Mouse (Mus musculus): Measurements from ENCODE around the gene Mcoln2. TPM values are rescaled to one million over a fixed set of nuclear protein-coding genes. Genes with fewer than 3 reads are reported as not detected.

Gene Mcoln2
- polyA plus RNA-seq (2012; rRNA removed): 0.61 and 0.89 TPM in 2 replicates

DNA sequence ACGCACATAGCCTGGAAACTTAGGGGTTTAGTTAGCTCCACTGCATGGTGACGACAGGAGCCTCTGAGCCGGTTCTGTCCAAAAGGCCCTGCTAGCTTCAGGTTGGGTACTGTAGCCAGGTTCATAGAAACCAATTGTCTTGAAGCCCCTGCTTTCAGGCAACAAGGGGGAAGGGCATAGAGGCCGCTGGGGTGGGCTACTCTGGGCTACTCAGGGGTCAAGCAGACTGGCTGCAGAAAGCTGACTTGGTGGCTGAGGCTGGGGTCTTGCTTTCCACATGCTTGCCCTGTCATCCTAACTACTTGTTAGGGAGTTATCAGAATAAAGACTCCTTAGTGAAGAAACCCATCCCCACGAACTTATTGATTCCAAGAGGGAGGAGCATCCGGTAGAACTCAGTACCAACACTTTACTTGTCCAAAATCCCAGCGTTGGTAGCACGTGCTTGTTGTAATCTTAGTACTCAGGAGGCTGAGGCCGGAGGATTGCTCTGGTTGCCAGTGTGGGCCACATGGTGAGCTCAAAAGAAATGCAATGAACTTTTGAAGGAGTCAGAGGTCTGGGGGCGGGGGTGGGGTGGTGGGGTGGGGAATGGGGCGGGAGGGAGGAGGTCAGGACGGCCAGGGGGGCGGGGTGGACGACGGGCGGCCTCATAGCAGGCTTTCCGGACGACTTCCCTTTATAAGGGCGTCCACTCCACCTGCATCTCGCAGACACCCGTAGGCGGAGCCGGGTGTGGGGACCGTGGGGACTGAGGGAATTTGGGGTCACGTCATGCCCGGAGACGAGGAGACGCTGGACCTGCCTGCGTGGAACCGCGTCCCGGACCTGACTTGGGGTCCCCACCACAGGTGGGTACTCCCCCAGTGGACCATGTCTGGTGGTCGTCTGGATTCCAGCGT lies at the start of gene Mcoln2:
Gene Mcoln2 (plus strand): TSS at position 678 of the 902 bp plus-strand sequence.
- Histone ChIP-seq H3K4me3 (replicated peaks; ENCODE audit: extremely low read depth, low read depth, low read length) (peak within 1 kb of the TSS; percentile 51), H3K4me1 (ENCODE audit: control insufficient read depth, insufficient read depth, low read length) (peaks cover 8% of the 10 kb centered on the region)
- peak; percentile 9 for DNase-seq
- TF ChIP-seq CTCF (IDR thresholded peaks at IDR 0.05; ENCODE audit: insufficient read depth, low read length) (no peak), POLR2A (IDR thresholded peaks at IDR 0.05; ENCODE audit: borderline replicate concordance, extremely low read depth, low read depth, low read length) (no peak)
- WGBS: 13% methylated on average over 33 of the region's 34 CpGs

DNA sequence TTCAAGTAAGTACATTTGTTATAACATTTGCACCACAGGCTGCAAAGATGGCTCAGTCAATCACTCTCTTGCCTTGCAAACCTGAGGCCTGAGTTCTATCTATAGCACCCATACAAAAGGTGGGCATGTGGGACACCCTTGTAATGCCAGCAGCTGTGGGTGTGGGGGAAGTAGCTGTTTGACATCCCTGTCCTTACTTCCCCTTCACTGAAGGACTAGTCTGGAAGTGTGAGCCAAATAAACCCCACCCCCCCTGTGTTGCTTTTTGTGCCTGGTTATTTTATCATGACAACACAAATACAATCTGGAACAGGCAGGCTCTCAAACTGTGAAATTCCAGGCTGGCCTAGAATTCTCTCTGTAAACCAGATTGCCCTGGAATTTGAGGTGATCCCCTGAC lies 49.7 kb upstream of the Mcoln2 start:
- DNase-seq: no peak
- Histone ChIP-seq H3K4me3 (replicated peaks; ENCODE audit: extremely low read depth, low read depth, low read length) (no peak overlapping the region), H3K4me1 (ENCODE audit: control insufficient read depth, insufficient read depth, low read length) (no peaks in the 10 kb centered on the region)
- TF ChIP-seq CTCF (IDR thresholded peaks at IDR 0.05; ENCODE audit: insufficient read depth, low read length) (no peak), POLR2A (IDR thresholded peaks at IDR 0.05; ENCODE audit: borderline replicate concordance, extremely low read depth, low read depth, low read length) (no peak)

DNA sequence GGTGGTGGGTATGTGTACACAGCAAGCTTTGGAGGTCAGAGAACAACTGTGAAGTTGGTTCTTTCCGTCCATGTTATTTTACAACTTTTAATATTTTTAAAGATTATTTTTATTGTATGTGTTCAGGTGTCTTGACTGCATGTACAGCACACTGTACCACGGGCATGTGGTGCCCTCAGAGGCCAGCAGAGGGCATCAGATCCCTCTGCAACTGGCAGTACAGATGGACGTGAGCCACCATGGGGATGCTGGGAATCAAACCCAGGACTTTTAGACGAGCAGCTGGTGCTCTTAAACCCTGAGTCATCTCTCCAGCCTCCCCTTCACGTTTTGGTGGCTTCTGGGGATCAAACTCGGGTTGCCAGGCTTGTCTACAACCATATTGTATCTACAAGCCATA lies 47.6 kb upstream of the Mcoln2 start:
- 45% methylated on average over 6 of the region's 6 CpGs for WGBS
- TF ChIP-seq CTCF (IDR thresholded peaks at IDR 0.05; ENCODE audit: insufficient read depth, low read length) (peak; percentile 53), POLR2A (IDR thresholded peaks at IDR 0.05; ENCODE audit: borderline replicate concordance, extremely low read depth, low read depth, low read length) (no peak)

DNA sequence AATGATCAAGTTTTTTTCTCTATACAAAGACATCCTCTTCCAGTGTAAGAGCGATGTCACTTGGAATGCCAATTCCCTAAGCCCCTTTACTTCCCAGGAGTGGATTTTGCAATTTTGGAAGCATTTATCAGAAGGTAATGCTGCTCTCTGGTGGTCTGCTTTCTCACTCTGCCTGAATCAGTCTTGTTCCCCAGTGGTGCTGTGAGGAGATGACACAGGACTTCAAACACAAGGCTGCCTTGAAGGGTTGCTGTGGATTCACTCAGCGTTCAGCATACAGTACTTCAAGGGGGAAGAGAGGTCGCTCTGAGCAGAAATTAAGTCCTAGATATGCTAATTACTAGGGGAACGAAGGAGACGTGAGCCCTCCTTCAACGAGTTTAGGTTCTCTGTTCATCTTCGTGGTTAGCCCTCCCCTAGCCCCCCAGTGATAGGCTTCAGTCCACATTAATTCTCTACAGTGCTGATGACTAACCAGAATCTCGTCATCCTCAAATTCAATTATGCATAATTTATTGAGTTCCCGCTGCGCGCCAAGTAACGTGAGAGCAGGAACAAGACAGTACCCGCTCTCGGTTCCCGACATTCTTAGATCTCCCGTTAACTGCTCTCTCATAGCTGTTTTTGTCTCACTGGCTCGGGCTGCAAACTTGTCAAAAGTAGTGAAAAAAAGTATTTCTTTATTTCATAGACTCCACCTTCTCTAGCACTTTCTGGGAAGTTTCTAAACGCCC lies 42.4 kb upstream of the Mcoln2 start:
- no peak overlapping the region for H3K4me3 ChIP-seq (replicated peaks; ENCODE audit: extremely low read depth, low read depth, low read length)
- H3K4me1 ChIP-seq (ENCODE audit: control insufficient read depth, insufficient read depth, low read length): 0 out of 2 replicates have a peak, but pooled peaks cover 2% of the 10 kb centered on the region
- no peak for DNase-seq
- 4% methylated on average over 18 of the region's 18 CpGs for WGBS
- TF ChIP-seq POLR2A (IDR thresholded peaks at IDR 0.05; ENCODE audit: borderline replicate concordance, extremely low read depth, low read depth, low read length) (no peak), CTCF (IDR thresholded peaks at IDR 0.05; ENCODE audit: insufficient read depth, low read length) (no peak)

More for the DNA sequence above, 47.6 kb upstream of the Mcoln2 start:
- no peak overlapping the region for H3K4me3 ChIP-seq (replicated peaks; ENCODE audit: extremely low read depth, low read depth, low read length)
- no peaks in the 10 kb centered on the region for H3K4me1 ChIP-seq (ENCODE audit: control insufficient read depth, insufficient read depth, low read length)
- no peak for DNase-seq

DNA sequence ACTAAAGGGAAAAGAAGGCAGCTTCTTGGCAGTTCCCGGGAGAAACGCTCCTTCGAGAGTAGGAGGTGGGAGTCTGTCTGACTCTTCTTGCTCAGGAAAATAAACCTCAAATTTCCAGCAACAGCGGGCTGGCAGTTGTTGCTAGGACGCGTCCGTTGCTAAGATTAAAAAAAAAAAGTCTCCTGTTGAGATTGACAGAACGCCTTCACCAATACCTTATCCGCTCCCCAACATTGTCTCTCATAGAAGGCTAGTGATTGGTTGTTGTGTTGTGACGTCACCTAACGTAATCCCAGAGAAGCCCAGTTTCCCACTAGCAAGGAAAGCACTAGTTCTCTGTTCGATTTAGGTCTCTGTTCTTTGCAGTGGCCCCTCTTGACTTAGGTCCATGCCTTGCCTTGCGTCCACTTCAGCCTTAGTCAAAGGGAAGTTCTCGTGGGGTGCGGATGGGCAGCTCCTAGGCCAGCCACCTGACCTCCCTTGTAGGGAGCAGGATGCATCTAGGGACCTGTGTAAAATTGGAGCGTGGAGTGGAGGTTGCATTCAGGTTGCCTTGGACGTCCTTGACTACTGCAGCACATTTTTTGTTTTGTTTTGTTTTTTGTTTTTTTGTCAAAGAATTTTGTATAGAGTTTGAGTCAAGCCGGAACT lies 41.6 kb upstream of the Mcoln2 start, which contains the start of gene Wdr63:
Gene Wdr63 (minus strand): TSS at position 210 of the 651 bp plus-strand sequence.
- H3K4me3 ChIP-seq (replicated peaks; ENCODE audit: extremely low read depth, low read depth, low read length): peak within 1 kb of the TSS; percentile 34
- WGBS: 14% methylated on average over 18 of the region's 18 CpGs
- 0 out of 2 replicates have a peak, but pooled peaks cover 2% of the 10 kb centered on the region for H3K4me1 ChIP-seq (ENCODE audit: control insufficient read depth, insufficient read depth, low read length)
- no peak for DNase-seq
- no peak for TF ChIP-seq CTCF (IDR thresholded peaks at IDR 0.05; ENCODE audit: insufficient read depth, low read length)
- no peak for TF ChIP-seq POLR2A (IDR thresholded peaks at IDR 0.05; ENCODE audit: borderline replicate concordance, extremely low read depth, low read depth, low read length)

DNA sequence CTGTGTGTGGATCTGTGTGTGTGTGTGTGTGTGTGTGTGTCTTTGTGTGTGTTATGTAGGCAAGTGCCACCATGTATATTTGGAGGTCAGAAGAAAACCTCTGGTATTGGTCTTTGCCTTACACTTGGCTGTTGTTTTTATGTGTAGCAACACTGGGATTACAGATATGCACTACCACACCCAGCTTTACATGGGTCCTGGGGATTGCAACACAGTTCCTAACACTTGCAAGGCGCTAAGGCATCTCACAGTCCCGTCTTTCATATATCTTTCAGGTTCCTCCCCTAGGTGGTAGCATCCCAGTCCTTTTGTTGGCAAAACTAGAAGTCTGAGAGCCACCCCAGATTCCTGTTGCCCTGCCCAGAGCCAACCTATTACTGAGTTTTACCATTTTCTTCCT lies 40.7 kb upstream of the Mcoln2 start:
- no peak for DNase-seq
- 0 out of 2 replicates have a peak, but pooled peaks cover 2% of the 10 kb centered on the region for H3K4me1 ChIP-seq (ENCODE audit: control insufficient read depth, insufficient read depth, low read length)
- TF ChIP-seq CTCF (IDR thresholded peaks at IDR 0.05; ENCODE audit: insufficient read depth, low read length): no peak
- TF ChIP-seq POLR2A (IDR thresholded peaks at IDR 0.05; ENCODE audit: borderline replicate concordance, extremely low read depth, low read depth, low read length): no peak
- H3K4me3 ChIP-seq (replicated peaks; ENCODE audit: extremely low read depth, low read depth, low read length): no peak overlapping the region
- 64% methylated on average over 2 of the region's 2 CpGs for WGBS

DNA sequence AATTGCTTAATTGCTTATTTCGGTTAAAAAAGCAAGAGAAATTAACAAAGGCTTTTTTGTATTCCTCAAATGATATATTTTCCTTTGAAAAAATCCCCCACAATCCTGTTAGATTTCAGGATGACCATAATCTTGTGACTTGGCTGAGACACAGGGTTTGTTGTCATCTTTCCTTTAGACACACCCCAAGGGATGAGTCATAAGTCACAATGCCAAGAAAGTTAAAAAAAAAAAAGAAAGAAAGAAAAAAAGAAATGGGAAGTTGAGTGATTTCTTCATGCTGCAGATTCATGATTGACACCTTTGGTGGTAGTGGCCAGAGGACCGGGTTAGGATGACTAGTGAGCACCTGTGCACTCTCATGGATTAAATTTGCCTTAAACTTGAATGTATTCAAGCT lies 39.3 kb upstream of the Mcoln2 start:
- TF ChIP-seq CTCF (IDR thresholded peaks at IDR 0.05; ENCODE audit: insufficient read depth, low read length) (no peak), POLR2A (IDR thresholded peaks at IDR 0.05; ENCODE audit: borderline replicate concordance, extremely low read depth, low read depth, low read length) (no peak)
- Histone ChIP-seq H3K4me3 (replicated peaks; ENCODE audit: extremely low read depth, low read depth, low read length) (no peak overlapping the region), H3K4me1 (ENCODE audit: control insufficient read depth, insufficient read depth, low read length) (0 out of 2 replicates have a peak, but pooled peaks cover 2% of the 10 kb centered on the region)
- DNase-seq: no peak
- 54% methylated on average over 2 of the region's 2 CpGs for WGBS

DNA sequence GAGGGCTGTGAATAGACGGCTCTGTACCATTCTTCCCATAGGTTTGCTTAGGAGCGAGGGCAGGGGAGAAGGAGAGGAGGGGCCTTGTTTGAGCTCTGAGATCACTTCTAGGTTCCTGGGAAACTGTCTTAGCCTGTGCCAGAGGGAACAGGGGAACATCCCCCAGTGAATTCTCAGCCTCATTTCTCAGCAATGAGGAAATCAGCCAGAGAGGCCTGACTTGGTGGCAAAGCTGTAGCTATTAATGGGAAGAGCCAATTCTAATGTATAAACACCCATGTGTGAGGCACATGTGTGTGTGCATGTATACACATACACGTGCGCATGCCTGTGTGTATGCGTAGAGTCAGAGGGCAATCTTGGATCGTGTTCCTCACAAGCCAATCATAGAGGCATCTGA lies 38.7 kb upstream of the Mcoln2 start:
- 69% methylated on average over 6 of the region's 6 CpGs for WGBS
- TF ChIP-seq CTCF (IDR thresholded peaks at IDR 0.05; ENCODE audit: insufficient read depth, low read length): no peak
- TF ChIP-seq POLR2A (IDR thresholded peaks at IDR 0.05; ENCODE audit: borderline replicate concordance, extremely low read depth, low read depth, low read length): no peak
- H3K4me1 ChIP-seq (ENCODE audit: control insufficient read depth, insufficient read depth, low read length): 0 out of 2 replicates have a peak, but pooled peaks cover 2% of the 10 kb centered on the region
- H3K4me3 ChIP-seq (replicated peaks; ENCODE audit: extremely low read depth, low read depth, low read length): no peak overlapping the region
- DNase-seq: no peak

Measured in lung, adult 2 months (tissue).